Mouse (Mus musculus) ES-Bruce4 (cell line): ENCODE measurements around the gene Capn12. TPM values are rescaled to one million over a fixed set of nuclear protein-coding genes. Genes with fewer than 3 reads are reported as not detected.
"Not testable (repeated sequence)": the region's sequence is repeated elsewhere in the genome, so short reads cannot be mapped to it uniquely, and the experiment has no call there.

Experiments
- H3K27ac ChIP-seq: 2 replicates; pipeline ENCODE4 v1.5.1; 2012; ENCODE audit warnings: low read length, inconsistent platforms; ENCODE audit not compliant: insufficient read depth
- H3K27me3 ChIP-seq: 2 replicates; pipeline ENCODE4 v1.6.1; 2012; ENCODE audit warnings: mild to moderate bottlenecking, low read length, inconsistent platforms; ENCODE audit not compliant: control insufficient read depth, poor library complexity, insufficient read depth, severe bottlenecking
- H3K36me3 ChIP-seq: 2 replicates; pipeline ENCODE4 v1.6.1; 2012; ENCODE audit warnings: inconsistent platforms, mild to moderate bottlenecking, low read length, moderate library complexity; ENCODE audit not compliant: control insufficient read depth, poor library complexity, insufficient read depth, severe bottlenecking
- H3K4me1 ChIP-seq: one replicate; pipeline ENCODE4 v1.8.1; 2011; ENCODE audit warnings: low read length; ENCODE audit not compliant: control insufficient read depth, insufficient read depth
- H3K4me3 ChIP-seq: 2 replicates; pipeline ENCODE4 v1.5.1; 2011; ENCODE audit warnings: low read depth, mild to moderate bottlenecking, low read length
- H3K9ac ChIP-seq: 2 replicates; pipeline ENCODE4 v1.6.1; 2012; ENCODE audit warnings: low read depth, mild to moderate bottlenecking, inconsistent platforms; ENCODE audit not compliant: poor library complexity, severe bottlenecking
- H3K9me3 ChIP-seq: replicated peaks from 2 replicates; pipeline ENCODE4 v1.6.1; 2012; ENCODE audit warnings: mild to moderate bottlenecking, low read length, inconsistent platforms; ENCODE audit not compliant: control insufficient read depth, poor library complexity, insufficient read depth, severe bottlenecking
- CTCF ChIP-seq: IDR thresholded peaks from one replicate; pipeline ENCODE4 v1.8.1; 2011; ENCODE audit warnings: low read depth, low read length
- EP300 ChIP-seq: IDR thresholded peaks from 2 replicates; pipeline ENCODE4 v1.6.1; 2011; ENCODE audit warnings: low read depth, low read length; ENCODE audit not compliant: insufficient read depth
- POLR2A ChIP-seq: IDR thresholded peaks from one replicate; pipeline ENCODE4 v1.8.1; 2011; ENCODE audit warnings: low read length; ENCODE audit not compliant: insufficient read depth
- polyA plus RNA-seq: library from polyadenylated mRNA; stranded (reverse); fragments of >200 nt; gene quantifications from 2 replicates; pipeline ENCODE4 v1.2.4, GENCODE M21; 2011; ENCODE audit warnings: low read depth; ENCODE audit not compliant: missing spikeins, insufficient read depth, insufficient read length

Gene Capn12
- polyA plus RNA-seq, 1 experiment, result 0.33 TPM

- H3K27ac ChIP-seq, result no peak overlapping the region
- no peak overlapping the region for H3K9ac ChIP-seq
- H3K4me1 ChIP-seq, result peaks cover 5% of the 10 kb centered on the region
- TF ChIP-seq EP300, result no peak
- TF ChIP-seq POLR2A, result no peak
- TF ChIP-seq CTCF, result no peak
- no peaks in the 10 kb centered on the region for H3K36me3 ChIP-seq
- H3K27me3 ChIP-seq, result no peaks in the 10 kb centered on the region
- H3K4me3 ChIP-seq, result no peak overlapping the region
- no peaks in the 10 kb centered on the region for H3K9me3 ChIP-seq
Observed at GRCm38 (mm10) chr7:28874565-28874964, 6.7 kb upstream of the Capn12 start.

- no peaks in the 10 kb centered on the region for H3K36me3 ChIP-seq
- TF ChIP-seq POLR2A (no peak), EP300 (no peak), CTCF (no peak)
- no peak overlapping the region for H3K27ac ChIP-seq
- H3K9ac ChIP-seq, result no peak overlapping the region
- H3K4me3 ChIP-seq, result no peak overlapping the region
- no peaks in the 10 kb centered on the region for H3K27me3 ChIP-seq
- peaks cover 7% of the 10 kb centered on the region for H3K4me1 ChIP-seq
- no peaks in the 10 kb centered on the region for H3K9me3 ChIP-seq
Observed at GRCm38 (mm10) chr7:28876099-28876498, 5.1 kb upstream of the Capn12 start.

GRCm38 (mm10) chr7:28877155-28877554, 4.1 kb upstream of the Capn12 start:
- no peak overlapping the region for H3K4me3 ChIP-seq
- no peaks in the 10 kb centered on the region for H3K27me3 ChIP-seq
- H3K9me3 ChIP-seq, result no peaks in the 10 kb centered on the region
- H3K27ac ChIP-seq, result no peak overlapping the region
- H3K4me1 ChIP-seq, result peaks cover 11% of the 10 kb centered on the region
- TF ChIP-seq POLR2A, result no peak
- no peak overlapping the region for H3K9ac ChIP-seq
- H3K36me3 ChIP-seq, result no peaks in the 10 kb centered on the region

DNA sequence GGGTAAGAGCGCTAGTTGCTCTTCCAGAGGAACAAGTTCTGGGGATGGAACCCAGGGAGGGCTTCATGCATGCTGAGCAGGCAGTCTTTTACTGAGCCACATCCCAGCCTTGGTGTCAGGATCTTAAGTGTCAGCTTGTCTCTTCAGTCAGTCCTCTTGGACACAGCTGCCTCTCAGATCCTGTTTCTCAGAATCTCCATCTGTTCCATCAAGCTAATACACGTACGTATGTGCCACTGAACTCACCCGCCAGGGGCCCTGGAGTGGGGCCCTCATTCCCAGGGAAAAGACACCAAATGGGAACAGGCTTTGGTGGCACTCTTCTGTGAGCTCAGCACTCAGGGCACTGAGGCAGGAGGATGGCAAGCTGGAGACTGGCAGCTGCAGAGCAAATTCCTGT, 3.4 kb upstream of the Capn12 start:
- Histone ChIP-seq H3K4me1 (peaks cover 11% of the 10 kb centered on the region), H3K36me3 (no peaks in the 10 kb centered on the region), H3K9me3 (no peaks in the 10 kb centered on the region), H3K4me3 (no peak overlapping the region), H3K27ac (no peak overlapping the region), H3K9ac (no peak overlapping the region), H3K27me3 (no peaks in the 10 kb centered on the region)
- TF ChIP-seq EP300 (no peak), CTCF (no peak)

- TF ChIP-seq POLR2A, result peak; percentile 18
- no peak for TF ChIP-seq CTCF
- TF ChIP-seq EP300, result no peak
- no peaks in the 10 kb centered on the region for H3K27me3 ChIP-seq
- peaks cover 11% of the 10 kb centered on the region for H3K4me1 ChIP-seq
- H3K4me3 ChIP-seq, result no peak overlapping the region
- no peak overlapping the region for H3K27ac ChIP-seq
- H3K9me3 ChIP-seq, result no peaks in the 10 kb centered on the region
- no peak overlapping the region for H3K9ac ChIP-seq
- H3K36me3 ChIP-seq, result no peaks in the 10 kb centered on the region
Observed at GRCm38 (mm10) chr7:28879606-28880005, 1.6 kb upstream of the Capn12 start.

- no peak overlapping the region for H3K9ac ChIP-seq
- no peak overlapping the region for H3K27ac ChIP-seq
- no peaks in the 10 kb centered on the region for H3K36me3 ChIP-seq
- H3K27me3 ChIP-seq, result no peaks in the 10 kb centered on the region
- H3K4me1 ChIP-seq, result peaks cover 11% of the 10 kb centered on the region
- TF ChIP-seq POLR2A, result no peak
- no peak for TF ChIP-seq EP300
- no peak for TF ChIP-seq CTCF
- H3K4me3 ChIP-seq, result no peak overlapping the region
- H3K9me3 ChIP-seq, result no peaks in the 10 kb centered on the region
Observed at GRCm38 (mm10) chr7:28880554-28880953, 668 bp upstream of the Capn12 start.

GRCm38 (mm10) chr7:28883039-28883438, 1.8 kb downstream of the Capn12 start:
- H3K9me3 ChIP-seq, result no peaks in the 10 kb centered on the region
- peaks cover 8% of the 10 kb centered on the region for H3K4me1 ChIP-seq
- no peak overlapping the region for H3K9ac ChIP-seq
- H3K4me3 ChIP-seq, result no peak overlapping the region
- no peak overlapping the region for H3K27ac ChIP-seq
- H3K36me3 ChIP-seq, result no peaks in the 10 kb centered on the region
- no peaks in the 10 kb centered on the region for H3K27me3 ChIP-seq
- TF ChIP-seq POLR2A (no peak), CTCF (no peak), EP300 (no peak)

GRCm38 (mm10) chr7:28883704-28884103, 2.5 kb downstream of the Capn12 start:
- not testable (repeated sequence) for H3K4me3 ChIP-seq

More at GRCm38 (mm10) chr7:28883704-28884103, 2.5 kb downstream of the Capn12 start:
- not testable (repeated sequence) for H3K9me3 ChIP-seq, H3K27me3 ChIP-seq, H3K4me1 ChIP-seq, H3K9ac ChIP-seq, H3K36me3 ChIP-seq, H3K27ac ChIP-seq
